Mouse (Mus musculus): ENCODE data around the gene Dlgap4. TPM values are rescaled to one million over a fixed set of nuclear protein-coding genes. Genes with fewer than 3 reads are reported as not detected.
A peak's percentile ranks its signal among the peaks of the same experiment; 100 is the strongest.
"Not testable (repeated sequence)": the region's sequence is repeated elsewhere in the genome, so short reads cannot be mapped to it uniquely, and the experiment has no call there.

Gene Dlgap4
- polyA plus RNA-seq, 1 experiment: 337 TPM

GRCm38 (mm10) chr2:156781836-156782480, 168.5 kb downstream of the Dlgap4 start:
- peaks cover 86% of the 10 kb centered on the region for H3K4me1 ChIP-seq
- no peak overlapping the region for H3K4me3 ChIP-seq (replicated peaks)
- H3K9me3 ChIP-seq: peaks cover 13% of the 10 kb centered on the region
- peaks cover 29% of the 10 kb centered on the region for H3K27me3 ChIP-seq (replicated peaks)
- TF ChIP-seq FLI1 (IDR thresholded peaks at IDR 0.05; ENCODE audit: low read length): no peak
- TF ChIP-seq GATA1 (IDR thresholded peaks at IDR 0.05; ENCODE audit: borderline replicate concordance, low read length): no peak
- H3K36me3 ChIP-seq (replicated peaks; ENCODE audit: low read length): peaks cover 8% of the 10 kb centered on the region

- Histone ChIP-seq H3K36me3 (replicated peaks; ENCODE audit: low read length) (peaks cover 8% of the 10 kb centered on the region), H3K4me1 (peaks cover 85% of the 10 kb centered on the region), H3K4me3 (replicated peaks) (peak overlapping the region; percentile 70), H3K27me3 (replicated peaks) (peaks cover 28% of the 10 kb centered on the region), H3K9me3 (peaks cover 18% of the 10 kb centered on the region)
- no peak for TF ChIP-seq FLI1 (IDR thresholded peaks at IDR 0.05; ENCODE audit: low read length)
- no peak for TF ChIP-seq GATA1 (IDR thresholded peaks at IDR 0.05; ENCODE audit: borderline replicate concordance, low read length)
Measured at GRCm38 (mm10) chr2:156782481-156783348, 169.2 kb downstream of the Dlgap4 start.

GRCm38 (mm10) chr2:156783349-156783728, 169.8 kb downstream of the Dlgap4 start:
- H3K27me3 ChIP-seq (replicated peaks): peaks cover 27% of the 10 kb centered on the region
- peaks cover 85% of the 10 kb centered on the region for H3K4me1 ChIP-seq
- H3K36me3 ChIP-seq (replicated peaks; ENCODE audit: low read length): peaks cover 8% of the 10 kb centered on the region
- TF ChIP-seq GATA1 (IDR thresholded peaks at IDR 0.05; ENCODE audit: borderline replicate concordance, low read length): no peak
- no peak for TF ChIP-seq FLI1 (IDR thresholded peaks at IDR 0.05; ENCODE audit: low read length)
- H3K9me3 ChIP-seq: peaks cover 18% of the 10 kb centered on the region
- H3K4me3 ChIP-seq (replicated peaks): no peak overlapping the region

GRCm38 (mm10) chr2:156784016-156784585, 170.6 kb downstream of the Dlgap4 start:
- TF ChIP-seq FLI1 (IDR thresholded peaks at IDR 0.05; ENCODE audit: low read length): no peak
- TF ChIP-seq GATA1 (IDR thresholded peaks at IDR 0.05; ENCODE audit: borderline replicate concordance, low read length): no peak
- Histone ChIP-seq H3K9me3 (peaks cover 18% of the 10 kb centered on the region), H3K36me3 (replicated peaks; ENCODE audit: low read length) (peaks cover 8% of the 10 kb centered on the region), H3K4me1 (peaks cover 85% of the 10 kb centered on the region), H3K27me3 (replicated peaks) (peaks cover 19% of the 10 kb centered on the region), H3K4me3 (replicated peaks) (no peak overlapping the region)

- TF ChIP-seq GATA1 (IDR thresholded peaks at IDR 0.05; ENCODE audit: borderline replicate concordance, low read length) (no peak), FLI1 (IDR thresholded peaks at IDR 0.05; ENCODE audit: low read length) (no peak)
- peaks cover 8% of the 10 kb centered on the region for H3K36me3 ChIP-seq (replicated peaks; ENCODE audit: low read length)
- H3K4me3 ChIP-seq (replicated peaks): no peak overlapping the region
- peaks cover 15% of the 10 kb centered on the region for H3K27me3 ChIP-seq (replicated peaks)
- H3K4me1 ChIP-seq: peaks cover 87% of the 10 kb centered on the region
- H3K9me3 ChIP-seq: peaks cover 18% of the 10 kb centered on the region
Measured at GRCm38 (mm10) chr2:156784891-156785290, 171.4 kb downstream of the Dlgap4 start.

- not testable (repeated sequence) for H3K4me3 ChIP-seq (replicated peaks); H3K36me3 ChIP-seq (replicated peaks; ENCODE audit: low read length); H3K27me3 ChIP-seq (replicated peaks)
- peaks cover 76% of the 10 kb centered on the region for H3K4me1 ChIP-seq
- peaks cover 20% of the 10 kb centered on the region for H3K9me3 ChIP-seq
Measured at GRCm38 (mm10) chr2:156786369-156786768, 172.9 kb downstream of the Dlgap4 start.

- Histone ChIP-seq H3K27me3 (replicated peaks) (peaks cover 3% of the 10 kb centered on the region), H3K9me3 (peaks cover 27% of the 10 kb centered on the region), H3K4me1 (peaks cover 67% of the 10 kb centered on the region), H3K4me3 (replicated peaks) (no peak overlapping the region), H3K36me3 (replicated peaks; ENCODE audit: low read length) (no peaks in the 10 kb centered on the region)
- TF ChIP-seq FLI1 (IDR thresholded peaks at IDR 0.05; ENCODE audit: low read length) (no peak), GATA1 (IDR thresholded peaks at IDR 0.05; ENCODE audit: borderline replicate concordance, low read length) (no peak)
Measured at GRCm38 (mm10) chr2:156787090-156787775, 173.7 kb downstream of the Dlgap4 start.

GRCm38 (mm10) chr2:156787776-156788105, 174.2 kb downstream of the Dlgap4 start:
- peaks cover 29% of the 10 kb centered on the region for H3K9me3 ChIP-seq
- no peaks in the 10 kb centered on the region for H3K36me3 ChIP-seq (replicated peaks; ENCODE audit: low read length)
- no peaks in the 10 kb centered on the region for H3K27me3 ChIP-seq (replicated peaks)
- H3K4me1 ChIP-seq: peaks cover 62% of the 10 kb centered on the region
- no peak overlapping the region for H3K4me3 ChIP-seq (replicated peaks)
- no peak for TF ChIP-seq GATA1 (IDR thresholded peaks at IDR 0.05; ENCODE audit: borderline replicate concordance, low read length)
- no peak for TF ChIP-seq FLI1 (IDR thresholded peaks at IDR 0.05; ENCODE audit: low read length)

GRCm38 (mm10) chr2:156788836-156789235, 175.3 kb downstream of the Dlgap4 start:
- Histone ChIP-seq H3K36me3 (replicated peaks; ENCODE audit: low read length) (no peaks in the 10 kb centered on the region), H3K9me3 (peaks cover 33% of the 10 kb centered on the region), H3K4me1 (peaks cover 51% of the 10 kb centered on the region), H3K4me3 (replicated peaks) (no peak overlapping the region), H3K27me3 (replicated peaks) (no peaks in the 10 kb centered on the region)
- TF ChIP-seq FLI1 (IDR thresholded peaks at IDR 0.05; ENCODE audit: low read length) (no peak), GATA1 (IDR thresholded peaks at IDR 0.05; ENCODE audit: borderline replicate concordance, low read length) (no peak)
